ENCODE assay signal across 8 mouse cellular contexts in genomic region chr12:79842319-79842718, GRCm38 (mm10).
A peak's percentile ranks its signal among the peaks of the same experiment; 100 is the strongest.
DNase-seq lines count a peak whose midpoint lies in the region; ATAC-seq lines count a peak whose summit lies in the region.

No protein-coding gene starts in this region.

- ATAC-seq in embryonic facial prominence, embryonic 13.5 days (ENCODE audit: insufficient number of reproducible peaks, insufficient read depth, low FRiP score, low TSS enrichment, low read depth) = peak; percentile 39; the same call in 1 of the 2 replicates
- no peak for ATAC-seq in hindbrain, embryonic 15.5 days (ENCODE audit: low FRiP score, low read depth)
- ATAC-seq in megakaryocyte progenitor cell, adult 5-6 weeks (replicated peaks; ENCODE audit: poor library complexity) = peak; percentile 18
- ATAC-seq in erythroid progenitor cell, adult 5-6 weeks (replicated peaks; ENCODE audit: low FRiP score, poor library complexity, severe bottlenecking) = no peak

- H3K4me3 ChIP-seq in embryonic facial prominence, embryonic 13.5 days = no peak overlapping the region
- H3K4me3 ChIP-seq in hindbrain, embryonic 15.5 days = no peak overlapping the region

- H3K36me3 ChIP-seq in embryonic facial prominence, embryonic 13.5 days = no peaks in the 10 kb centered on the region
- H3K36me3 ChIP-seq in hindbrain, embryonic 15.5 days = no peaks in the 10 kb centered on the region

- DNase-seq in left cerebral cortex, adult 18-20 months (ENCODE audit: low spot score in 2 of 2) = peak; percentile 33 to 36
- DNase-seq in left cerebral cortex, adult 8-10 months (ENCODE audit: low spot score in 2 of 2) = no peak
- DNase-seq in layer of hippocampus, adult 8-10 months (ENCODE audit: low spot score in 2 of 2) = no peak
- no peak for DNase-seq in adrenal gland, postnatal 36 days

- peaks cover 95% of the 10 kb centered on the region for H3K4me1 ChIP-seq in embryonic facial prominence, embryonic 13.5 days
- peaks cover 43% of the 10 kb centered on the region for H3K4me1 ChIP-seq in hindbrain, embryonic 15.5 days (replicated peaks)

- no peaks in the 10 kb centered on the region for H3K27me3 ChIP-seq in embryonic facial prominence, embryonic 13.5 days
- no peaks in the 10 kb centered on the region for H3K27me3 ChIP-seq in hindbrain, embryonic 15.5 days

- peak overlapping the region; percentile 20; the same call in 1 of the 2 replicates for H3K4me2 ChIP-seq in embryonic facial prominence, embryonic 13.5 days
- no peak overlapping the region for H3K4me2 ChIP-seq in hindbrain, embryonic 15.5 days

- 10% methylated on average over 7 of the region's 7 CpGs for WGBS in embryonic facial prominence, embryonic 13.5 days
- WGBS in hindbrain, embryonic 15.5 days = 40% methylated on average over 7 of the region's 7 CpGs

- H3K9me3 ChIP-seq in embryonic facial prominence, embryonic 13.5 days = no peaks in the 10 kb centered on the region
- no peaks in the 10 kb centered on the region for H3K9me3 ChIP-seq in hindbrain, embryonic 15.5 days

- H3K9ac ChIP-seq in embryonic facial prominence, embryonic 13.5 days = no peak overlapping the region
- no peak overlapping the region for H3K9ac ChIP-seq in hindbrain, embryonic 15.5 days

- H3K27ac ChIP-seq in embryonic facial prominence, embryonic 13.5 days = peak overlapping the region; percentile 87
- H3K27ac ChIP-seq in hindbrain, embryonic 15.5 days (replicated peaks) = peak overlapping the region; percentile 7; the same call in 1 of the 2 replicates

Comparison
In these comparisons a context has a peak if more than half of its experiments do, and no peak if none do; other contexts are left out.
1. DNase-seq: peak in left cerebral cortex, adult 18-20 months (2 of 2); none in left cerebral cortex, adult 8-10 months (0 of 2), layer of hippocampus, adult 8-10 months (0 of 2) and adrenal gland, postnatal 36 days (0 of 2).
2. ATAC-seq: peak in embryonic facial prominence, embryonic 13.5 days (single experiment) and megakaryocyte progenitor cell, adult 5-6 weeks (single experiment); none in hindbrain, embryonic 15.5 days (single experiment) and erythroid progenitor cell, adult 5-6 weeks (single experiment).